Mouse (Mus musculus): ENCODE measurements around the gene Ugt1a5. TPM values are rescaled to one million over a fixed set of nuclear protein-coding genes. Genes with fewer than 3 reads are reported as not detected.
"Not testable (repeated sequence)": the region's sequence is repeated elsewhere in the genome, so short reads cannot be mapped to it uniquely, and the experiment has no call there.

Ugt1a5 gene
- polyA plus RNA-seq, 1 experiment from 2014 or later: 0.08 TPM

DNA sequence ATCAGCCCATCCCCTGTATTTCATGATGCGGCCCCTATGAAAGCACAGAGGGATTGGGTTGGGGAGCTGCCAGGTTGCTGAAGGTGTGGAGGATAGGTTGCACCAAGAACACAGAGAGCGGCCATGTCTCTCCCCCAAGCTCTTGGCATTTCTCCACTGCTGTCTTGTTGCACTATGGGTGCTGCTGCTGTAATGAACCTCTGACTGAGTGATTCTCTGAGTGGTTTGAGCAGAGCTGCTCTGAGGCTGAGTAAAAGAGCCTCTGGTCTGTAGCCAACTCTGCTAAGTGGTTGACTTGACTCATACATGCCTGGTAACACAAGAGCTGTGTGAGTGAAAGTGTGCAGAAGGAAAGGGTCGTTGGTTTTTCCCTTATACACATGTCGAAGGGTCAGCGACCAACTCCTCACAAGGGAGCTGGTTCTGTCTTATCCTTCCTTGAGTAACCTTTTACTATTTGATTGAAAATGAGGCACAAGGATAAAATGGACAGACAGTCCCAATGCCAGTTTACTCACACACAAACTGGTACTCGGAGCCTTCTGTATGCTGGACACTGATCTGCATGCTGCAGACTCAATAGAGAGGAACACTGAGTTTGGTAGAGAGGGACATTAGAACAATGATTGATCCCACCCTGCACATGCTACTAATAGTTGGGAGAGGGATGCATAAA lies 30.4 kb upstream of the Ugt1a5 start:
- not testable (repeated sequence) for H3K9me3 ChIP-seq (ENCODE audit: control insufficient read depth, low read length); DNase-seq (ENCODE audit: low spot score); ATAC-seq (replicated peaks; ENCODE audit: low FRiP score, low TSS enrichment, low read depth); H3K27me3 ChIP-seq (replicated peaks; ENCODE audit: control insufficient read depth, insufficient read depth, low read length); H3K4me3 ChIP-seq (ENCODE audit: low read depth, low read length); H3K36me3 ChIP-seq (ENCODE audit: control insufficient read depth, insufficient read depth, low read length); H3K9ac ChIP-seq (ENCODE audit: low read length); H3K4me2 ChIP-seq (ENCODE audit: low read length); H3K27ac ChIP-seq (ENCODE audit: low read depth); H3K4me1 ChIP-seq (replicated peaks; ENCODE audit: control insufficient read depth, insufficient read depth, low read length)
- WGBS: 86% methylated on average over 5 of the region's 6 CpGs

DNA sequence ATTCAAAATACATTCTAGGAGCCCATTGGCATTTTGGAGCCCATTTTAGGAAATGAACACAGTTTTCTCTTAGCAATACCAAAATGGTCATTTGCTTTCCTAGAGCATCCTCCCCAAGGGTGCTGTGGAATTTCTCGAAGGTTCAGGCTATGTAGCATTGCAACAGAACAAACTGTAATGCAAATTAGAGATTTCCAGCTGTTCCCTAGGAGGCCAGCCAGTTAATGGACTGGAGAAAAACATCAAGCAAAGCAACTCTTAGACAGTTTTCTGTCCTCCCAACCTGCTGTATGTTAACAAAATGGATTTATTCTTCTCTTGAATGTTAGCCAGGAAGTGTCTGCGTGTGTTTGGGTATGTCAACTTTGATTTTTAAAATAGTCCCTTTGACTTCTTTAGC lies 29.2 kb upstream of the Ugt1a5 start:
- DNase-seq (ENCODE audit: low spot score) (no peak), ATAC-seq (replicated peaks; ENCODE audit: low FRiP score, low TSS enrichment, low read depth) (no peak)
- Histone ChIP-seq H3K36me3 (ENCODE audit: control insufficient read depth, insufficient read depth, low read length) (no peaks in the 10 kb centered on the region), H3K9me3 (ENCODE audit: control insufficient read depth, low read length) (no peaks in the 10 kb centered on the region), H3K9ac (ENCODE audit: low read length) (no peak overlapping the region), H3K4me1 (replicated peaks; ENCODE audit: control insufficient read depth, insufficient read depth, low read length) (no peaks in the 10 kb centered on the region), H3K27ac (ENCODE audit: low read depth) (no peak overlapping the region), H3K4me2 (ENCODE audit: low read length) (no peak overlapping the region), H3K27me3 (replicated peaks; ENCODE audit: control insufficient read depth, insufficient read depth, low read length) (no peaks in the 10 kb centered on the region), H3K4me3 (ENCODE audit: low read depth, low read length) (no peak overlapping the region)
- WGBS: 74% methylated on average over 2 of the region's 2 CpGs

DNA sequence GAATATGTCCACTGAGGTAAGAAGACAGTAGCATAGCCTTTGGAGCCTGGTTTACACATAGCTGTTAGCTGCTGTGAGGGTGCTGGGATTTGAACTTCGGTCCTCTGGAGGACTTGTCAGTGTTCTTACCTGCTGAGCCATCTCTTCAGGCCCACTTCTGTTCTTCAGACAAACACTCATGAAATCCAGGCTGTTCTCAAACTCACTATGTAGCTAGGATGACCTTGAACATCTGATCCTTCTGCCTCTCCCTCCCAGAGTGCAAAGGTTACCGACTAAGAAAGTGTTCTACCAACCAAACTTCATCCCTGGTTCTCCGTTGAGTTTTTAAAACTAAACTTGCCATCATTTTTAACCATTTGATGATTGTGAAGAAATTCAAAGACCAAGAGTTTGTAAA lies 28.5 kb upstream of the Ugt1a5 start:
- DNase-seq (ENCODE audit: low spot score): no peak
- H3K36me3 ChIP-seq (ENCODE audit: control insufficient read depth, insufficient read depth, low read length): no peaks in the 10 kb centered on the region
- H3K27me3 ChIP-seq (replicated peaks; ENCODE audit: control insufficient read depth, insufficient read depth, low read length): no peaks in the 10 kb centered on the region
- no peak for ATAC-seq (replicated peaks; ENCODE audit: low FRiP score, low TSS enrichment, low read depth)
- H3K4me2 ChIP-seq (ENCODE audit: low read length): no peak overlapping the region
- WGBS: 83% methylated on average over 3 of the region's 3 CpGs
- no peaks in the 10 kb centered on the region for H3K4me1 ChIP-seq (replicated peaks; ENCODE audit: control insufficient read depth, insufficient read depth, low read length)
- no peaks in the 10 kb centered on the region for H3K9me3 ChIP-seq (ENCODE audit: control insufficient read depth, low read length)
- no peak overlapping the region for H3K27ac ChIP-seq (ENCODE audit: low read depth)
- no peak overlapping the region for H3K9ac ChIP-seq (ENCODE audit: low read length)
- H3K4me3 ChIP-seq (ENCODE audit: low read depth, low read length): no peak overlapping the region

DNA sequence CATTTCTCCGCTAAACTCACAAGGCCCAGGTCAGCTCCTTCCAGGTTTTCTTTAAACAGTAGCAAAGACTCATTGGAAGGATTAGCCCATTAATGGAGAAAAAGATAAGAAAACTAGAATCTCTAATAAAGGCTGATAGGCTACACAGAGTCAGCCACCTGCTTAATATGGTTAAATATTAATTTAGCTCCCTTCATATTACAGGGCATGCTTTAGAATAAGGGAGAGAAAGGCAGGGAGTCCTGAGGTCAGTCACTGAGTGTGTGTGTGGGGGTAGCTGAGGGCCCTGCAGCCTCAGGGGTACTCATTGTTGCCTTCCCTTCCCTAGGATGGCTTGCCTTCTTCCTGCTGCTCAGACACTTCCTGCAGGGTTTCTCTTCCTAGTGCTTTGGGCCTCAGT lies 27.7 kb upstream of the Ugt1a5 start:
- Histone ChIP-seq H3K36me3 (ENCODE audit: control insufficient read depth, insufficient read depth, low read length) (no peaks in the 10 kb centered on the region), H3K9ac (ENCODE audit: low read length) (no peak overlapping the region), H3K27ac (ENCODE audit: low read depth) (no peak overlapping the region), H3K27me3 (replicated peaks; ENCODE audit: control insufficient read depth, insufficient read depth, low read length) (no peaks in the 10 kb centered on the region), H3K4me2 (ENCODE audit: low read length) (no peak overlapping the region), H3K9me3 (ENCODE audit: control insufficient read depth, low read length) (no peaks in the 10 kb centered on the region), H3K4me3 (ENCODE audit: low read depth, low read length) (no peak overlapping the region), H3K4me1 (replicated peaks; ENCODE audit: control insufficient read depth, insufficient read depth, low read length) (no peaks in the 10 kb centered on the region)
- ATAC-seq (replicated peaks; ENCODE audit: low FRiP score, low TSS enrichment, low read depth) (no peak), DNase-seq (ENCODE audit: low spot score) (no peak)
- WGBS: 73% methylated on average over 1 of the region's 1 CpGs

DNA sequence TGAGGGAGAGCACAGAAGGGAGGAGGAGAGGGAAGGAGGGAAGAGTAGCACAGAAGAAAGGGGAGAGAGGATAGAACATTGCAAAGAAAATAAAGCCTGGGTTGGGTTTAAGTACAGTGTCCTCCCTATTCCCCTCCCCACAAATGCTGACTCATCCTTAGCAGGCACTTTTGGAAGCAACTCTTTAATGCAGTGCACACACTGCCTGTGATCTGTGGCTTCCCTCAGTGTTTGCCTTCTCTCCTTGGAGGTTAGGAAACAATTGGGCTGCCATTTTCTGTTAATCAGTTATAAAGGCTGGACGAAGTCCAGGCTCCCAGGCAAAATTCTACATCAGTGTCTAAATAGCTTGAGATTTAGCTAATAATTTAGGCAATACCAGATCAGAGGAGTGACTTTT lies 25.3 kb upstream of the Ugt1a5 start:
- H3K4me1 ChIP-seq (replicated peaks; ENCODE audit: control insufficient read depth, insufficient read depth, low read length); H3K4me3 ChIP-seq (ENCODE audit: low read depth, low read length); H3K4me2 ChIP-seq (ENCODE audit: low read length); H3K9me3 ChIP-seq (ENCODE audit: control insufficient read depth, low read length); H3K36me3 ChIP-seq (ENCODE audit: control insufficient read depth, insufficient read depth, low read length); H3K27ac ChIP-seq (ENCODE audit: low read depth); H3K9ac ChIP-seq (ENCODE audit: low read length); DNase-seq (ENCODE audit: low spot score); H3K27me3 ChIP-seq (replicated peaks; ENCODE audit: control insufficient read depth, insufficient read depth, low read length): not testable (repeated sequence)
- WGBS: 33% methylated on average over 1 of the region's 1 CpGs
- ATAC-seq (replicated peaks; ENCODE audit: low FRiP score, low TSS enrichment, low read depth): peak; percentile 81

DNA sequence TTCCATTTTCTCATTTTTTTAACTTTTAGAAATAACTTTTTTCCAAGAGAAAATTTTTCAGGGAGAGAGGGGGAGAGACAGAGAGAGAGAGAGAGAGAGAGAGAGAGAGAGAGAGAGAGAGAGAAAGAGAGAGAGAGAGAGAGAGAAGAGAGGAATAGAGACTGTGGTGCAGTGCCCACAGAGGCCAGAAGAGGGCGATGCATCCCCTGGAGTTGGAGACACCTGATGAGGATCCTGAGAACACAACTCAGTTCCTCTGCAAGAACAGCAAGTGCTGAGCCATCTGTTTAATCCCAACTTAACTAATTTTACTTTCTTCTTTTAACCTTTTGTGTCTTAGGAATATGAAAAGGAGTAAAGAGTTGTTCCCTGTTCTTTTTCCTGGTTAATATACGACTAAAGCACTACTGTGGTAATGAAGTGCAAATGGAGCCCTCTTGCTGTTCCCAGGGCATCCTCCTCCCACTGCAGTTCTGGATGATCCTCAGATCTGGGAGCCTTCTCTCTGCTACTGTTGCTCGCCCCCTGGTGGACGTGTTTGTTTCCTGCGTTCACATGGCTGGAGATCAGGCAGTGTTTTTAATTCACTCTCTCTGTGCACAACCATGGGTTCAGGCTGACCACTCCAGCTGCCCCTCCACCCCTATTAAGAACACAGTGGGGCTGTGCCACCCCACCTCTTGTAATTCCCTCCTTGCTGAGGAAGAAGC lies 21.7 kb upstream of the Ugt1a5 start:
- not testable (repeated sequence) for H3K27me3 ChIP-seq (replicated peaks; ENCODE audit: control insufficient read depth, insufficient read depth, low read length); ATAC-seq (replicated peaks; ENCODE audit: low FRiP score, low TSS enrichment, low read depth); H3K4me3 ChIP-seq (ENCODE audit: low read depth, low read length); H3K27ac ChIP-seq (ENCODE audit: low read depth); H3K9me3 ChIP-seq (ENCODE audit: control insufficient read depth, low read length); H3K9ac ChIP-seq (ENCODE audit: low read length); H3K4me1 ChIP-seq (replicated peaks; ENCODE audit: control insufficient read depth, insufficient read depth, low read length); DNase-seq (ENCODE audit: low spot score); H3K36me3 ChIP-seq (ENCODE audit: control insufficient read depth, insufficient read depth, low read length); H3K4me2 ChIP-seq (ENCODE audit: low read length)
- WGBS: 6% methylated on average over 4 of the region's 5 CpGs

DNA sequence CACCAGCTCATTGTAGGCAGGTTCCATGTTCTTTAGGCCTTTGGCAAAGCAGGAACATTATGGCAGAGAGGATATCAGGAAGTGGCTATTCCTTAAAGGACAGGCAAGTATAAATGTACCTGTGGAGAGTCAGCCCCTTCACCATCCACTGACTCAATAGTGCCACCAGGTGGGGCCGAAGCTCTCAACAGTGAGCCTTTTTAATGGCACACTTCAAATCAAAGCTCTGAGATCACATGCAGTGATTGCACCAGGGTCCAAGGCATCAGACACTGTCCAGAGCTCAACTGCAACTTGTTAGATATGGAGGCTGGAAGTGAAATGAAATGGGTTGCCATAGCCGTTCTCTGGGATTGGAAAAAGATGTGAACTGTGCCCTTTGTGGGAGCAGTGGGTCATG lies 20.5 kb upstream of the Ugt1a5 start:
- not testable (repeated sequence) for H3K9me3 ChIP-seq (ENCODE audit: control insufficient read depth, low read length); H3K36me3 ChIP-seq (ENCODE audit: control insufficient read depth, insufficient read depth, low read length); H3K9ac ChIP-seq (ENCODE audit: low read length); H3K4me1 ChIP-seq (replicated peaks; ENCODE audit: control insufficient read depth, insufficient read depth, low read length); H3K4me2 ChIP-seq (ENCODE audit: low read length); H3K27me3 ChIP-seq (replicated peaks; ENCODE audit: control insufficient read depth, insufficient read depth, low read length); ATAC-seq (replicated peaks; ENCODE audit: low FRiP score, low TSS enrichment, low read depth); DNase-seq (ENCODE audit: low spot score); H3K4me3 ChIP-seq (ENCODE audit: low read depth, low read length); H3K27ac ChIP-seq (ENCODE audit: low read depth)
- WGBS: 61% methylated on average over 2 of the region's 2 CpGs

DNA sequence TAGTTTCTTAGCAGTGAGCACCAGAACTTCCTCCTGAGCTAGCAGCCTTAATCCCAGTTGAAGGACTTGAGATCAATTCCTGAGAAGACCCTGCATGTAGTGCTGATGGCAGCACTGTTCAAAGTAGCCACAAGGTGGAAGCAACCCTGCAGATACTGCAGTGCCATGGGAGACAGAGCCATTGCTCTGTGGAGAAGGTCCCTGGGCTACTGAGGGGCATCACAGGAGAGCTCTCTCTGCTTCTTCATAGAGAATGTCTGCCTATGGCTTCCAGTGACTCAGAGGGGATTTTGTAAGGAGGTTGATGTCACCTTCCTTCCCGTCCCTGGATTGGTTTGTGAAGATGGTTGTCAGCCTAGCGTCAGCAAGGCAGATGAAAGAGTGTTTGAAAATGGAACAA lies 15.7 kb upstream of the Ugt1a5 start:
- H3K4me2 ChIP-seq (ENCODE audit: low read length); ATAC-seq (replicated peaks; ENCODE audit: low FRiP score, low TSS enrichment, low read depth); H3K27me3 ChIP-seq (replicated peaks; ENCODE audit: control insufficient read depth, insufficient read depth, low read length); H3K27ac ChIP-seq (ENCODE audit: low read depth); H3K4me3 ChIP-seq (ENCODE audit: low read depth, low read length); H3K9ac ChIP-seq (ENCODE audit: low read length); H3K4me1 ChIP-seq (replicated peaks; ENCODE audit: control insufficient read depth, insufficient read depth, low read length); H3K36me3 ChIP-seq (ENCODE audit: control insufficient read depth, insufficient read depth, low read length); H3K9me3 ChIP-seq (ENCODE audit: control insufficient read depth, low read length); DNase-seq (ENCODE audit: low spot score): not testable (repeated sequence)
- WGBS: 78% methylated on average over 2 of the region's 2 CpGs

DNA sequence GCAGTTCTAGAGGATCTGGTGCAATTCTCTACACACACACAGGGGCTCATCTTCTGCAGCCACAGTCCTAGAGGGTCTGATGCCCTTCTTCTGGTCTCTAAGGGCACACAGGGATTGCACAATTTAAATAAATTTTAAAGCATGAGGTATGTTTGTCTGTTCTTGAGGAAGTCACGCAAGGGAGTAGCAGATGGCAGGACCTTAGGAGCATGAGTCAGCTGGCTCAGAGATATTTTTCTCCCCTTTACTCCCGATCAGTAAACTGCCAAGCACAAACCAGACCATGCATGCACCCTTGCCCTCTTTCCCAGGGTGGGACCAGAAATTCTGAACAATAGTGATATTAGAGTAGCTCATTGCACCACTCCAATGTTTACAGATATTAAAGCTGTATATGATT lies 7.4 kb upstream of the Ugt1a5 start:
- Histone ChIP-seq H3K4me1 (replicated peaks; ENCODE audit: control insufficient read depth, insufficient read depth, low read length) (no peaks in the 10 kb centered on the region), H3K27me3 (replicated peaks; ENCODE audit: control insufficient read depth, insufficient read depth, low read length) (no peaks in the 10 kb centered on the region), H3K4me3 (ENCODE audit: low read depth, low read length) (no peak overlapping the region), H3K4me2 (ENCODE audit: low read length) (no peak overlapping the region), H3K27ac (ENCODE audit: low read depth) (no peak overlapping the region), H3K36me3 (ENCODE audit: control insufficient read depth, insufficient read depth, low read length) (no peaks in the 10 kb centered on the region), H3K9me3 (ENCODE audit: control insufficient read depth, low read length) (no peaks in the 10 kb centered on the region), H3K9ac (ENCODE audit: low read length) (no peak overlapping the region)
- ATAC-seq (replicated peaks; ENCODE audit: low FRiP score, low TSS enrichment, low read depth) (no peak), DNase-seq (ENCODE audit: low spot score) (no peak)
- 61% methylated on average over 2 of the region's 2 CpGs for WGBS
